Mouse (Mus musculus): Measurements from ENCODE around the gene Jsrp1.
A peak's percentile ranks its signal among the peaks of the same experiment; 100 is the strongest.
"Not testable (repeated sequence)": the region's sequence is repeated elsewhere in the genome, so short reads cannot be mapped to it uniquely, and the experiment has no call there.

The Jsrp1 gene

GRCm38 (mm10) chr10:80831136-80831535 is 17.8 kb upstream of the Jsrp1 start:
- DNase-seq = peak; percentile 27 to 43

GRCm38 (mm10) chr10:80829359-80830278 is 16.3 kb upstream of the Jsrp1 start:
- DNase-seq = peak; percentile 21 to 25

GRCm38 (mm10) chr10:80828587-80828986 is 15.3 kb upstream of the Jsrp1 start:
- DNase-seq = peak in 1 of 2 experiments; percentile 20

GRCm38 (mm10) chr10:80827870-80828420 is 14.6 kb upstream of the Jsrp1 start:
- DNase-seq = peak; percentile 37 to 43

- peak in 1 of 2 experiments; percentile 14 for DNase-seq
These were observed 14.0 kb upstream of the Jsrp1 start for GRCm38 (mm10) chr10:80827063-80827869.

- peak; percentile 98 to 99 for DNase-seq
These were observed 13.1 kb upstream of the Jsrp1 start, which contains the start of gene Oaz1 for GRCm38 (mm10) chr10:80826151-80827062. TSS of gene Oaz1 (plus strand) at chr10:80826656.

GRCm38 (mm10) chr10:80824827-80825226 is 11.5 kb upstream of the Jsrp1 start:
- no peak for DNase-seq

GRCm38 (mm10) chr10:80823847-80824643 is 10.7 kb upstream of the Jsrp1 start:
- DNase-seq = no peak

GRCm38 (mm10) chr10:80823316-80823715 is 10.0 kb upstream of the Jsrp1 start:
- DNase-seq = no peak

GRCm38 (mm10) chr10:80822528-80822927 is 9.2 kb upstream of the Jsrp1 start:
- no peak for DNase-seq

- peak; percentile 31 to 63 for DNase-seq
These were observed 8.7 kb upstream of the Jsrp1 start for GRCm38 (mm10) chr10:80821991-80822390.

- DNase-seq = no peak
These were observed 6.1 kb upstream of the Jsrp1 start for GRCm38 (mm10) chr10:80819406-80819805.

GRCm38 (mm10) chr10:80818599-80819281 is 5.4 kb upstream of the Jsrp1 start:
- DNase-seq = no peak

GRCm38 (mm10) chr10:80817955-80818354 is 4.7 kb upstream of the Jsrp1 start:
- not testable (repeated sequence) for DNase-seq

- no peak for DNase-seq
These were observed 3.9 kb upstream of the Jsrp1 start for GRCm38 (mm10) chr10:80817164-80817563.

GRCm38 (mm10) chr10:80816303-80816702 is 3.0 kb upstream of the Jsrp1 start:
- DNase-seq = not testable (repeated sequence)

GRCm38 (mm10) chr10:80814800-80815199 is 1.5 kb upstream of the Jsrp1 start:
- DNase-seq = no peak

GRCm38 (mm10) chr10:80812391-80813041 is 782 bp downstream of the Jsrp1 start:
- no peak for DNase-seq

- DNase-seq = peak in 1 of 2 experiments; percentile 27
These were observed 3.2 kb downstream of the Jsrp1 start for GRCm38 (mm10) chr10:80810084-80810483.
